Mouse (Mus musculus) G1E (cell line): Measurements from ENCODE around the gene Ciapin1. TPM values are rescaled to one million over a fixed set of nuclear protein-coding genes. Genes with fewer than 3 reads are reported as not detected.
"Not testable (repeated sequence)": the region's sequence is repeated elsewhere in the genome, so short reads cannot be mapped to it uniquely, and the experiment has no call there.

Experiments
- ATAC-seq: 2 replicates; pipeline ENCODE4 v1.8.0; 2016; ENCODE audit warnings: mild to moderate bottlenecking; ENCODE audit not compliant: insufficient number of reproducible peaks, poor library complexity, low FRiP score, severe bottlenecking; ENCODE audit errors: extremely low read depth
- DNase-seq: peaks from one replicate; pipeline ENCODE4 v3.0.0; 2012; ENCODE audit warnings: low spot score
- H3K27me3 ChIP-seq: 2 replicates; pipeline ENCODE4 v1.6.1; 2012; ENCODE audit warnings: mild to moderate bottlenecking, low read length, inconsistent platforms; ENCODE audit not compliant: insufficient read depth
- H3K36me3 ChIP-seq: replicated peaks from 2 replicates; pipeline ENCODE3; 2012; ENCODE audit warnings: mild to moderate bottlenecking, inconsistent platforms
- H3K4me1 ChIP-seq: 2 replicates; pipeline ENCODE4 v1.6.1; 2012; ENCODE audit warnings: low read depth, low read length, inconsistent platforms, mixed read lengths; ENCODE audit not compliant: insufficient read depth
- H3K4me3 ChIP-seq: 2 replicates; pipeline ENCODE4 v1.5.1; 2012; ENCODE audit warnings: low read depth, mild to moderate bottlenecking, inconsistent platforms, low read length, moderate library complexity, mixed read lengths
- H3K9me3 ChIP-seq: replicated peaks from 2 replicates; pipeline ENCODE4 v1.6.1; 2012; ENCODE audit warnings: inconsistent platforms
- CTCF ChIP-seq: IDR thresholded peaks from 2 replicates; pipeline ENCODE4 v1.5.1; 2012; ENCODE audit warnings: low read depth, low read length, inconsistent platforms, mixed read lengths
- GATA1 ChIP-seq: IDR thresholded peaks from 2 replicates; pipeline ENCODE4 v1.6.1; 2012; ENCODE audit warnings: borderline replicate concordance, low read length, inconsistent platforms, mixed read lengths
- GATA2 ChIP-seq: IDR thresholded peaks from 2 replicates; pipeline ENCODE4 v1.6.1; 2012; ENCODE audit warnings: low read depth, low read length, inconsistent platforms, borderline replicate concordance
- POLR2AphosphoS5 ChIP-seq: IDR thresholded peaks from 2 replicates; pipeline ENCODE4 v1.6.1; 2012; ENCODE audit warnings: low read depth, low read length, inconsistent platforms; ENCODE audit not compliant: insufficient replicate concordance
- TAL1 ChIP-seq: conservative IDR thresholded peaks from 2 replicates; pipeline ENCODE4 v1.6.1; 2012; ENCODE audit warnings: low read depth, low read length, inconsistent platforms, mixed read lengths
- polyA plus RNA-seq: library from polyadenylated mRNA; stranded (reverse); fragments of >175 nt; gene quantifications from 2 replicates; pipeline ENCODE4 v1.2.3, GENCODE M21; 2012
- total RNA-seq, 2 experiments: library from RNA; stranded (forward) in 1 of 2; stranded (reverse) in 1 of 2; fragments of 200-1000 nt in 1 of 2; fragments of >200 nt in 1 of 2; fragmentation: Nextera tagmentation in 1 of 2; gene quantifications; 2 replicates each; pipeline ENCODE4 v1.2.3; 2014 to 2017

Gene Ciapin1
- total and polyA plus RNA-seq, 3 experiments = 54.0 to 629 (median 75.9) TPM

- H3K4me1 ChIP-seq = peaks cover 30% of the 10 kb centered on the region
- TF ChIP-seq GATA2 = no peak
- no peak for TF ChIP-seq CTCF
- TF ChIP-seq TAL1 = no peak
- TF ChIP-seq POLR2AphosphoS5 = no peak
- no peak for TF ChIP-seq GATA1
- H3K27me3 ChIP-seq = no peaks in the 10 kb centered on the region
- DNase-seq (peak; percentile 64), ATAC-seq (peak; percentile 31; the same call in 1 of the 2 replicates)
- H3K36me3 ChIP-seq = peaks cover 35% of the 10 kb centered on the region
- H3K9me3 ChIP-seq = no peaks in the 10 kb centered on the region
- H3K4me3 ChIP-seq = peak overlapping the region; percentile 91
These were observed 442 bp upstream of the Ciapin1 start for GRCm38 (mm10) chr8:94838600-94838999.

DNA sequence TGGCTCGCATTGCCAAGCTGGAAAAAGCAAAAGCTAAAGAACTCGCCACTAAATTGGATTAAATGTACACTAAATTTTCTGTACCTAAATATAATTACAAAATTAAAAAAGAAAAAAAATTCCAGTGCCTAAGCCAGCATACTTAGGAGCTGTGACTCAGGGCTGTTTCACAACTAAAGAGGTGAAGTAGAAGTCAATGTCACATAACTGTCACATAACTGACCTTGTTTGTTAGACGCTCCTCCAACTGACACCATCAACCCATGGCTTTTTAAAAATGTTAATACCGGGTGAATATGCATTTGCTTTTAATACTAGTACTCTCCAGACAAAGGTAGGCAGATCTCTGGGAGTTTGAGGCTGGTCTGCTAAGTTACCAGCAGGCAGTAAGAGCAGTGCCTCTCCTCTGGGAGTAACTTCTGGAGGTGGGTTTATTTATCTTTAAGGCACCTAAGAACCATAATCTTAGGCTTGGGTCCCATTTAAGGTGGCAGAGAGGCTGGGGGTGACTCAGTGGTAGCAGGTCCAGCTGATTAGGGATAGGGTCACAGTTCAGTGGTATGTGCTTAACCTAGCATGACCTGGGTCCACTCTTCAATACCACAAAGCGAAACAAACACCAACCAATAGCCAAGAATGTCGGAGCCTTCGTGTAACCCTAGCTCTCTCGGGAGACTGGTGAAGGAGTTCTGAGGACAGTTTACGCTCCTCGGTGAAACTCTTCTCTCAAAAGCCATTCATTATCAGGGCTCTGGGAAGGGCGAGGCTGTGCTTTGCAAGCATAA, 1.5 kb downstream of the Ciapin1 start:
- no peaks in the 10 kb centered on the region for H3K27me3 ChIP-seq
- H3K4me3 ChIP-seq = peak overlapping the region; percentile 91
- no peak for TF ChIP-seq POLR2AphosphoS5
- TF ChIP-seq GATA1 = no peak
- no peak for TF ChIP-seq GATA2
- no peak for TF ChIP-seq CTCF
- no peak for TF ChIP-seq TAL1
- peaks cover 36% of the 10 kb centered on the region for H3K4me1 ChIP-seq
- H3K36me3 ChIP-seq = peaks cover 37% of the 10 kb centered on the region
- DNase-seq (no peak), ATAC-seq (no peak)
- no peaks in the 10 kb centered on the region for H3K9me3 ChIP-seq

- H3K27me3 ChIP-seq, ATAC-seq: not testable (repeated sequence)
- H3K4me1 ChIP-seq = peaks cover 40% of the 10 kb centered on the region
These were observed 2.4 kb downstream of the Ciapin1 start for GRCm38 (mm10) chr8:94835751-94836150.

GRCm38 (mm10) chr8:94833901-94834405, 4.2 kb downstream of the Ciapin1 start:
- Histone ChIP-seq H3K4me1 (peaks cover 36% of the 10 kb centered on the region), H3K36me3 (peaks cover 46% of the 10 kb centered on the region)
- H3K27me3 ChIP-seq, ATAC-seq, H3K4me3 ChIP-seq, H3K9me3 ChIP-seq, DNase-seq: not testable (repeated sequence)

More at GRCm38 (mm10) chr8:94835751-94836150, 2.4 kb downstream of the Ciapin1 start:
- not testable (repeated sequence) for DNase-seq, H3K4me3 ChIP-seq, H3K9me3 ChIP-seq
- peaks cover 37% of the 10 kb centered on the region for H3K36me3 ChIP-seq

DNA sequence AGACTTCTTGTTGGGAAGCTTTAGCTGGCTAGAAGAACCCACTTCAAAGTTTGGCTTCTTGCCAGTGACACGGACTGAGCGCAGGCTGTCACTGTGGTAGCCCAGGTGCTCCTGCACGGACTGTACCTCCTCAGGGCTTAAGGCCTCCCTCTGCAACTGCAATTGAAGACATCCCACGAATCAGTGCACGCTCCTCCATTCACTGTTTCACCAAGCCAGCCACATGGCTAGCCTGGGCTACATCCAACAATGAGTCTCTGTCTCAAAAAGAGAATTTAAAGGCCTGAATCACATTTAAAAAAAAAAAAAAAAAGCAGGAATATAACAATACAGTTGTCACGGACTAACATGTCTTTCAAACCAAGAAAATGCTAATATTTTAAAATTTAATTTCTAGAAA, 9.9 kb downstream of the Ciapin1 start:
- ATAC-seq (no peak), DNase-seq (no peak)
- TF ChIP-seq GATA1 (no peak), GATA2 (no peak), CTCF (no peak)
- no peak overlapping the region for H3K4me3 ChIP-seq
- peaks cover 92% of the 10 kb centered on the region for H3K36me3 ChIP-seq
- H3K27me3 ChIP-seq = no peaks in the 10 kb centered on the region; the same call in 1 of the 2 replicates
- H3K4me1 ChIP-seq = peaks cover 25% of the 10 kb centered on the region; the same call in 1 of the 2 replicates
- H3K9me3 ChIP-seq = no peaks in the 10 kb centered on the region; the same call in 1 of the 2 replicates

GRCm38 (mm10) chr8:94826210-94826609, 11.9 kb downstream of the Ciapin1 start:
- ATAC-seq (no peak), DNase-seq (no peak)
- Histone ChIP-seq H3K9me3 (no peaks in the 10 kb centered on the region; the same call in 1 of the 2 replicates), H3K27me3 (no peaks in the 10 kb centered on the region; the same call in 1 of the 2 replicates), H3K4me3 (no peak overlapping the region), H3K36me3 (peaks cover 92% of the 10 kb centered on the region), H3K4me1 (peaks cover 20% of the 10 kb centered on the region)
- TF ChIP-seq GATA2 (no peak), TAL1 (no peak), POLR2AphosphoS5 (no peak), CTCF (no peak), GATA1 (no peak)

- DNase-seq = no peak
- TF ChIP-seq GATA1 = no peak
- ATAC-seq = no peak
- Histone ChIP-seq H3K4me1 (peaks cover 17% of the 10 kb centered on the region), H3K36me3 (peaks cover 94% of the 10 kb centered on the region), H3K27me3 (no peaks in the 10 kb centered on the region; the same call in 1 of the 2 replicates), H3K4me3 (no peak overlapping the region), H3K9me3 (no peaks in the 10 kb centered on the region)
These were observed 13.0 kb downstream of the Ciapin1 start for GRCm38 (mm10) chr8:94825170-94825569.
